Mouse (Mus musculus) forelimb bud, embryonic 11.5 days (tissue): ENCODE measurements around the gene Calm1.
"Not testable (repeated sequence)": the region's sequence is repeated elsewhere in the genome, so short reads cannot be mapped to it uniquely, and the experiment has no call there.

Source experiments
- DNase-seq: peaks from one replicate; pipeline ENCODE4 v3.0.0-alpha.2; 2012; ENCODE audit warnings: low read depth, low spot score

The Calm1 gene

GRCm38 (mm10) chr12:100194181-100194580, 5.1 kb upstream of the Calm1 start:
- no peak for DNase-seq

GRCm38 (mm10) chr12:100196786-100197185, 2.4 kb upstream of the Calm1 start:
- DNase-seq, result no peak

GRCm38 (mm10) chr12:100199891-100200644, 833 bp downstream of the Calm1 start:
- no peak for DNase-seq

- no peak for DNase-seq
Measured at GRCm38 (mm10) chr12:100200645-100201362, 1.6 kb downstream of the Calm1 start.

GRCm38 (mm10) chr12:100201363-100201711, 2.1 kb downstream of the Calm1 start:
- no peak for DNase-seq

GRCm38 (mm10) chr12:100201838-100202237, 2.6 kb downstream of the Calm1 start:
- DNase-seq, result peak; percentile 98

GRCm38 (mm10) chr12:100203759-100204158, 4.5 kb downstream of the Calm1 start:
- no peak for DNase-seq

- DNase-seq, result no peak
Measured at GRCm38 (mm10) chr12:100205156-100205555, 5.9 kb downstream of the Calm1 start.

- no peak for DNase-seq
Measured at GRCm38 (mm10) chr12:100206521-100206920, 7.3 kb downstream of the Calm1 start.

- no peak for DNase-seq
Measured at GRCm38 (mm10) chr12:100206926-100207325, 7.7 kb downstream of the Calm1 start.

- DNase-seq, result no peak
Measured at GRCm38 (mm10) chr12:100209701-100210478, 10.7 kb downstream of the Calm1 start.

GRCm38 (mm10) chr12:100210973-100211372, 11.7 kb downstream of the Calm1 start:
- no peak for DNase-seq

GRCm38 (mm10) chr12:100211453-100212185, 12.4 kb downstream of the Calm1 start:
- no peak for DNase-seq

GRCm38 (mm10) chr12:100212397-100212796, 13.2 kb downstream of the Calm1 start:
- DNase-seq, result no peak

- no peak for DNase-seq
Measured at GRCm38 (mm10) chr12:100213162-100213561, 13.9 kb downstream of the Calm1 start.

- no peak for DNase-seq
Measured at GRCm38 (mm10) chr12:100214156-100214555, 14.9 kb downstream of the Calm1 start.

GRCm38 (mm10) chr12:100214738-100215137, 15.5 kb downstream of the Calm1 start:
- DNase-seq, result no peak

GRCm38 (mm10) chr12:100217087-100217486, 17.9 kb downstream of the Calm1 start:
- not testable (repeated sequence) for DNase-seq

GRCm38 (mm10) chr12:100220012-100220411, 20.8 kb downstream of the Calm1 start:
- no peak for DNase-seq

- DNase-seq, result no peak
Measured at GRCm38 (mm10) chr12:100221608-100222321, 22.5 kb downstream of the Calm1 start.
